Mouse (Mus musculus) olfactory bulb, adult 2 months (tissue): ENCODE data around the gene Desi1.
"Not testable (repeated sequence)": the region's sequence is repeated elsewhere in the genome, so short reads cannot be mapped to it uniquely, and the experiment has no call there.

ENCODE experiments used
- CTCF ChIP-seq: fragments of 200-500 bp; IDR thresholded peaks from 2 replicates; pipeline ENCODE4 v1.5.1; 2012; ENCODE audit warnings: low read depth, mild to moderate bottlenecking, low read length, moderate library complexity; ENCODE audit not compliant: insufficient read depth
- POLR2A ChIP-seq: fragments of 200-500 bp; IDR thresholded peaks from 2 replicates; pipeline ENCODE4 v1.6.1; 2012; ENCODE audit warnings: mild to moderate bottlenecking, low read depth, low read length, moderate library complexity; ENCODE audit not compliant: insufficient read depth

- not testable (repeated sequence) for TF ChIP-seq CTCF, POLR2A
Measured at GRCm38 (mm10) chr15:81970498-81970897, 63.2 kb downstream of the Desi1 start.
